Mouse (Mus musculus): ENCODE measurements around the gene Me3.
A peak's percentile ranks its signal among the peaks of the same experiment; 100 is the strongest.

DNA sequence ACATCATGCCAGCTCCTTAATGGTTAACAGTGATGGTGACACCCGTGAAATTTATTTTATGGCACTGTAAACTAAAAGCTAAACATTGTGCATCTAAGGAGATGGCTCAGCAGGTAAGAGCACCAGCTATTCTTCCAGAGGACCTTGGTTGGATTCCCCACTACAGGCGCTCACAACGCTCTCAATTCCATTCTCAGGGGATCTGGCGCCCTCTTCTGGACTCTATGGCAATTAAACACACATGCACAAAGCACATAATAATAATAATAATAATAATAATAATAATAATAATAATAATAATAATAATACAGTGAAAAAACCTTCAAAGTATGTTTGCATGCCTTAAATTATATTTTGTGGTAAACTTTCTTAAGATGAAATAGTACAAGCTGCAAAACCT is 259.7 kb downstream of the Me3 start:
- TF ChIP-seq ZNF384 (IDR thresholded peaks at IDR 0.05; ENCODE audit: low read depth, low read length): no peak
- peak; percentile 45; the same call in 1 of the 2 replicates for TF ChIP-seq ZC3H11A (IDR thresholded peaks at IDR 0.05; ENCODE audit: borderline replicate concordance, low read depth, low read length)
- no peak for TF ChIP-seq HCFC1 (IDR thresholded peaks at IDR 0.05; ENCODE audit: borderline replicate concordance, insufficient read depth, low read length)
- no peak for TF ChIP-seq MAFK (IDR thresholded peaks at IDR 0.05; ENCODE audit: insufficient read depth, low read depth, low read length)
- no peak for TF ChIP-seq CHD2 (IDR thresholded peaks at IDR 0.05; ENCODE audit: low read depth, low read length)
